Mouse (Mus musculus) left cerebral cortex, postnatal 10 days (tissue): Measurements from ENCODE around the gene Mecr. TPM values are rescaled to one million over a fixed set of nuclear protein-coding genes. Genes with fewer than 3 reads are reported as not detected.

Source experiments
- DNase-seq, 2 experiments: peaks; one replicate each; pipeline ENCODE4 v3.0.0; 2021 to 2022; ENCODE audit warnings: low spot score in 2 of 2, mixed read lengths in 1 of 2; ENCODE audit errors: extremely low spot score in 1 of 2
- intact Hi-C: fragments of 180-260 bp; cut with DNase I; formaldehyde crosslinking; loops from one replicate; pipeline ENCODE4 v1.15.1; 2025
- total RNA-seq, 2 experiments: library from RNA; stranded (reverse); gene quantifications; 2 replicates each; pipeline ENCODE4 v1.2.3; 2021

Mecr gene
- total RNA-seq, 2 experiments from 2014 or later = 37.2 to 37.9 TPM

DNA sequence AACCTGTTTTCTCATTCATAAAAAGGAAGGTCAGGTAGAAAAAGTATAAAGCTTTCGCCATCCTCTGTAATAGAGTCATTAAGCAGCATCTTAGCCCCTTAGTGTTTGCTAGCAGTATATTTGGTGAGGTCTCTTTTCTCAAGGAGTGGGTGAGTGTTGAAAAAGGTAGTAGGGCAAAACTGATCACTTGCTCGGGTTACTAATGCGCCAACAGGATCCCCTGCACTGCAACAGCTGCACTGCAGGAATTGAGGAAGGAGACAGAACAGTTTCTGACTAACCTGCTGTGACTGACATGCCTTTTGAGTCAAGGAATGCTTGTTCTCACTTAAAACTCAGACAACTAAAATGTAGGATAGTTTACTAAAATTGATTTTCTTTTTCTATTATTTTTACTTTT is 32.0 kb downstream of the Mecr start:
- intact Hi-C loops = no loop called here
- DNase-seq = no peak

DNA sequence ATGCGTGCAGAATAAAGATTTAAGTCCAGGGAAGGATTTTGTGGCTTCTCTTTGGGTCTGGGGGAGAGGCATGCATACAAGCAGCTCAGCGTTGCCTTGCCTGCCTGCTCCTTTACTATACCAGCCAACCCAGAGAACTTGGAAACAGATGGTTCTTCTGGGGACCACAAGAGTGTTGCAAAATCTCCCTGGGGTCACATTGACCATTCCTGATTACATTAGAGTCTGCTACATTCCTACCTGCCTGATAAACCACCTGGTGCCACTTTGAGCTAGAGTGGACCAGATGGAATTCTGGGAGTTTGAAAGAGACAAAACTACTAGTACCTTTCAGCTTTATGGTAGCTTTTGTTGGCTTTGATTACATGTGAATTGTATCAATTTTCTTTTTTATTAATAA is 33.6 kb downstream of the Mecr start:
- intact Hi-C loops = no loop called here
- no peak for DNase-seq

DNA sequence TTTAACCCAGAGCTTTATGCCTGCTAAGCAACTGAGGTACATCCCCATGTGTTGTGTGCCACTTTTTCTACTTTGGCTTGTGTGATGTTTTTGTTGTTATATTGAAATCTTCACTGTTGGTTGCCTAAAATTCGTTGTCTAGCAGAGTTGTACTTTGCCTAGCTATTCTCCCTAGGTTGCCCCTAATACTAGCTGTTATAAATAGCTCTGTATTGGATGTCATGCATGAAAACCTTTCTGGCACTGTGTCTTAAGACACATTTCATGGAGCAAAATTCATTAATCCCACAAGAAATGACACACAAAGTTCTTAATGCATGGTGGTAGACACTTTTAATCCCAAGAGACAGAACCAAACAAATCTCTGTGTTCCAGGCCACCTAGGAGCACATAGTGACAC is 36.4 kb downstream of the Mecr start:
- intact Hi-C loops = loop anchor here (10.0 kb wide), 1 partner anchor 295 kb away; no protein-coding TSS in a partner anchor
- no peak for DNase-seq

DNA sequence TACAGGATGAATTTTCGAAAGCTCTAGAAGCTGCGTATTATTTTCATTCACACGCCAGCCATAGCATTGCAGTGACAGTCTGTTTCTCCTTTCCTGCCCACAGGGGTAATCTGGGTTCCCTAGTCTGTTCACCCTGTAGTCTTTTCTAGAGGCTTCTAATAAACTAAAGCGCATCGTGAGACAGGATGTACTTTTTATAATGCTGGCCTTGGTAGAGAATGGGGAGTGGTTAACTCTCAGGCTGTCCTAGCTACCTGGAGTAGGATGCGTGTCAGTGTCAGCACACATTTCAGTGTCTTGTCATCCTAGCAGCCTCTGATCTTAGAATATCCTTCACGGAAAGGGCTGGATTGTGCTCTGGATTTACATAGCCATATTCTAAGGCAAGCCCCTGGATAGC is 38.0 kb downstream of the Mecr start:
- intact Hi-C loops = loop anchor here (10.0 kb wide), 1 partner anchor 293 kb away; no protein-coding TSS in a partner anchor

DNA sequence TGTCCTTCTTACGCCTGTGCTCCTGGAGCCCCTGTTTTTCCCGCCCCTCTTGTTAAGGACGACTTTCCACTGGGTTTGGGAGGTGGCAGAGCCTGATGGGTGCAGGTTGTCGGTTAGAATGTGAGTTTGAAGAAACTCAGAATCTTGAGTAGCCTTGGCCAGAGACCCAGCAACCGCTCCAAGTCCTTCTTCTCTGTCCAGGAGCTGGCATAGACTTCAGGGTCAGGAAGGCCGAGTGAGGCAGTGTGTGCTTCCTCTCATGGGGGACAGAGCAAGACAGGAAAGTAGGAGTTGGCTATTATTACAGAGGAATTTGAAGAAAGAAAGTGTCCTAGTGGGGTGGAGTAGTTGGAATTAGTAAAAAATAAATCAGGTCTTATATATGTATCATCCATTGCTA is 40.3 kb downstream of the Mecr start:
- DNase-seq = no peak
- intact Hi-C loops = loop anchor here (10.0 kb wide), 1 partner anchor 291 kb away; no protein-coding TSS in a partner anchor

More for the DNA sequence above, 38.0 kb downstream of the Mecr start:
- no peak for DNase-seq

DNA sequence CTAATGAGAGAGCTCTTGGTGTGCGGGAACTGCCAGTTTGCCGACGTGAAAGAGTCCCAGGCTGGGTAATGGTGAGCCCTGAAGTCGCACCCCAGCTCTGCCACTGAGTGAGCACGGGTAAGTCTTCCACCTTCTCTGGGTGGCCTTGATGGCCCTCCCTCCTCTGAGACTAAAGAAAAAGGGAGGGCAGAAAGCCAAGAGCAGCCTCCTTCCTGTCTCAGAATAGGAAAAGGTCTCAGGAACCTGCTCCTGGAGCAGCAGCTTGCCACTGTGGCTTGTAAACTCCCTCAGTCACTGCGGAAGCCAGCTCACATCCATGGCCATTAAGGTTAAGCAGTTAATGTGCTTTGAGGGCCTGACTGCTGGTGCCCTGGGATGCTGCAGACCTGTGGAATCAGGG is 42.1 kb downstream of the Mecr start:
- intact Hi-C loops = loop anchor here (10.0 kb wide), 1 partner anchor 289 kb away; no protein-coding TSS in a partner anchor
- no peak for DNase-seq

DNA sequence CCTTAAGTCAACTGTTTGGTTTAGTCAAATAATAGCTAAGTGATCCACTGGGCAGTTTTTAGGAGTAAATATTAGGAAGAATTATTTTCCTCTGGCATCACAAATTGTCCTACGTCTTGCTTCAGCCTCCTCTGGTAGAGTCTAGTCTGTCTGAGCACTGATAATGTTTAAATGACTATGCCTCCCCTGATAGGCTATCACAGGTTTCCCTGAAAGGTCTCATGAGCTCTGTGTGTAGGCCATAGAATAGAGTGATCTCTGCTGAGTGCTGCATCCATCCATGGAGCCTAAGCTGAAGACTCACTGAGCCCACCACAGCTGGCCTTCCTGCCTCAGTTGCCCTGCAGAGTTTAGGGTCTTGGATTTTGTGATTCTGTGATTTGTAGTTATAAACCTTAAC is 45.3 kb downstream of the Mecr start:
- intact Hi-C loops = loop anchor here (10.0 kb wide), 1 partner anchor 286 kb away; no protein-coding TSS in a partner anchor
- DNase-seq = no peak

DNA sequence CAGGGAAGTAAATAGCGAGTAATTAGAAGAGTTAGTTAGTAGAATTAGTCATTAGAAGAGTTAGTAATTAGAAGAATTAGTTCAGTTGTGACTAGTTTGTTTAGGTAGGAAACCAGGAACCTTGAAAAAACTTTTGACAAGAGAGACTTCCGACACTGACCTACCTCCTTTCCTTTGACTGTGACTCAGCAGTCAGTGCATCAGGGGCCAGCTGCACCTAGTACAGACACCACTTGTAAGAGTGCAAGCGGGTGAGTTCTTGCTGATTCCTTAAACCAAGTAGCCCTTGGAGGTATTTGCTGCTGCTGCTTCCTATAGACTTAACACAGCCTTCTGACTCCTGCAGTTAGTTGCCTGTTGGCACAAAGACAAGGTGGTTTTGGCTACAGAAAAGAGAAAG is 47.4 kb downstream of the Mecr start:
- DNase-seq = no peak
- intact Hi-C loops = no loop called here

DNA sequence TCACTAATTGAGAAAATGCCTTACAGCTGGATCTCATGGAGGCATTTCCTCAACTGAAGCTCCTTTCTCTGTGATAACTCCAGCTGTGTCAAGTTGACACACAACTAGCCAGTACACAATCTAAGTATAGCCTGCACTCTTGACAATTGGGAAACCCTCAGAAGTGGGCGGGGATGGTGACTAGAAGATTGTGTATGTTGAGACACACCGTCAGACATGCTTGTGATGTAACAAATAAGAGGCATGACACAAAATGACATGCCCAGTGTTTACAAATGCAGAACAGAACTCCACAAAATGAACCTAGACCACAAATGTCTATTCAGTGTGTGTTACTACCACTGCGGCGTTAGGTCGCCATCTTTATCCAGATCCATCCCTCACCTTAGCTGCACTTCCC is 53.8 kb downstream of the Mecr start:
- intact Hi-C loops = no loop called here
- DNase-seq = no peak

DNA sequence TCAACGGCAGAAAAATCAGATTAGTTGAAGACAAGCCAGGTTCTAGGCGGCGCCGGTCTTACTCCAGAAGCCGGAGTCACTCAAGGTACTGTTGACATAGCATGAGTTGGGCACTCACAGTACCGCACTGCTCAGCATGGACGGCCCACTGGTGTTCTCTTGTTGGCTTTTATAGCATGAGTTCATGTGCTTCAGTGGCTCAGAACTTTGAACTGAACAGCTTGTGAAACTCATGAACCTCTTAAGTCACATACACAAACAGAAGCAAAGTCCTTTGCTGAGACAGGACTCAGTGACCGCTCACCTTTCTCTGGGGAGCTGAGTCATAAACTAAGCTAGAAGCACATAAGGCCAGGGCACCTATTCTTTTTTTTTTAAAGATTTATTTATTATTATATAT is 54.5 kb downstream of the Mecr start:
- DNase-seq = no peak
- intact Hi-C loops = no loop called here

DNA sequence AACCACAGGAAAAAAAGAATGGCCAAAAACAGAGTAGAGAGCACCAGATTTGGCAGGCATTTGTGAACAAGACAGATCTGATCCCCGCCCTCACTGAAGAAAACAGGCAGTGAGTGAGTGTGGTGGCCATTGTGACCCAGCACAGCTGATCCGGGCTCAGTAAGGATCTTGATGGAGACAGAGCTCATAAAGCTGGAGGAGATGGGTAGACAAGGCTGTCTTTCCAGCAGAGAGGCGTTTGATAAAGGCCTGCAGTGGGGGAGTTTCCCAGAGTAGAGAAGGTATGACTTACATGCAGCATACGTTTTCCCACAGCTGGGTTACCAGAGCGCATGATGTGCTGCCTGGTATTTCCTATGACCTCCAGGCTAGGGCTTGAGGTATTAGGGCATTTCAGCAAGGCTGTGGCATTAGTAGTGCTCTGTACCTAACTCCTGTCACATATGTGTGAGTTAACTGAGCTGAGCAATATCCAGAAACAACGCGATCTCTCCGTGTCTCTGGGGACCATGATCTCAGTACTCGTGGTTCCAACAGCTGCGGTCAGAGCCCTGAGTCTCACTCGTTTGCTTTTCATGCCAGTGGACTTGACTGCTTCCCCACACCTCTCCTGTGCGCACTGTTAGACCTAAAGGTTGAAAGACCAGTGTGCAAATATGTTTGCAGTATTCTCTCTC is 55.4 kb downstream of the Mecr start:
- intact Hi-C loops = no loop called here
- no peak for DNase-seq

DNA sequence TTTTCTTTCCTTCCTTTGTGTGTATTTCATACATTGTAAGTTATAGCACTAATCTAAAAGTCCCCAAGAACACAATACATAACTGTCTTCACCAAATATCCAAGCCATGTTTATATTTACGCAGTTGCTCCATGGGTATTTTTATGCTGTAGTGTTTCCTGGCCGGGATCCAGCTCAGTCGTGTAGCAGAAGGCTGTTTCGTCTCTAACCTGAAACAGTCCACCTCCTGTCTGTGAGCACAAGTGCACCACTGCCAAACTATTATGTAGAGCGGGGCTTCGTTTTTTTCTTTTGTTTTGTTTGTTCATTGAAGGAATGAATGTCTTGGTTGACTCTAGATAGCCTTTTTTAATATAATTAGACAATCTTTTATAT is 55.9 kb downstream of the Mecr start:
- no peak for DNase-seq
- intact Hi-C loops = no loop called here

DNA sequence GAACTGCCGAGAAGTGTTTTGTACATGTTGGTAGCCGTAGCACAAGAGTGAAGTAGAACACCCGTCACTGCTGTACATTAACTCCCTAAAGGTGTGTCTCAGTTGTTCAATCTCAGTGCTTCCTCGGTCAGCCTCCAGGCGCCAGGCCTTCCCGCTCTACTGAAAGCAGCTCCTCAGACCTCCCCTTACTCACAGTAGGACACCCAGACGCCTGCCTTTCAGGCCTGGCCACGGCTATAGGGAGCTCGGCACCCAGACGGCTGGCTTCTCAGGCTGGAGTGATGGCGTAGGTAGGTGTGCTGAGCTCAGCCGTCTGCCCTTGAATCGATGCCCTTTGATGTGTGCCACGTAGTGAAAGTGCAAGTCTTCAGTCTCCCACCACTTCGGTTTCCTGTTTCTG is 57.8 kb downstream of the Mecr start:
- intact Hi-C loops = no loop called here
- no peak for DNase-seq

DNA sequence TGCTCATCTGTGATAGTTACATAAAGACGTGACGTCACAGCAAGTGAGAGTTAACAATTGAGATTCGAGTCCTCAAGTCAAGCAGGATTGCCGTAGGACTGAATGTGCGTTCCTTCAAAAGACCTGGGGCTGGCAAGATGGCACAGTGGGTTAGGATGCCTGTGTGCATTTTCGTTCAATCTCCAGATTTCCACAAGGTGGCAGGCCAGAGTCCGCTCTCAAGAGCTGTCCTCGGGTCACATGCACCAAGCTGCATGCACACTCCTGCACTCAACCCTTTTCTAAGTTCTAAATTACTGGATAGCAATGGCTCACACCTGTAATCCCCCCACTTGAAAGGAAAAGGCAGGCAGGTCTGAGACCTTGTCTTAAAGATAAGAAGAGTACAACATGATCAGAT is 61.2 kb downstream of the Mecr start:
- intact Hi-C loops = no loop called here

DNA sequence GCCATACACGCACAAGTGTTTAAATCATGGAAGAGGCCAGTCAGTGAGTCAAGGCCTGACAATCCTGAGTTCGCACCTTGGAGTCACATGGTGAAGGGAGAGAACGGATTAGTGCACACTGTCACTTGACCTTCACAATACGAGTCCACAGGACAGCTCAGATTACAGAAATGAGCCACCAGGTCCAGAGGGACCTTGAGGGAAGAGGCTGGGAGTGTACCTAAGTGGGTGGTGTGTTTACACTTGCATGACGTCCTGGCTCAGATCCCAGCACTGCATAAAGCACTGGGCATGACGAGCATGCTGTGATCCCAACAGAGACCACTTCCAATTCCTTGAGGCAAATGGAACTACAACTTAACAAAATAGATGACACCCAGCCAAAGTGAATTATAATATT is 63.2 kb downstream of the Mecr start:
- intact Hi-C loops = no loop called here
- DNase-seq = no peak

More for the DNA sequence above, 61.2 kb downstream of the Mecr start:
- DNase-seq = peak in 1 of 2 experiments; percentile 65

DNA sequence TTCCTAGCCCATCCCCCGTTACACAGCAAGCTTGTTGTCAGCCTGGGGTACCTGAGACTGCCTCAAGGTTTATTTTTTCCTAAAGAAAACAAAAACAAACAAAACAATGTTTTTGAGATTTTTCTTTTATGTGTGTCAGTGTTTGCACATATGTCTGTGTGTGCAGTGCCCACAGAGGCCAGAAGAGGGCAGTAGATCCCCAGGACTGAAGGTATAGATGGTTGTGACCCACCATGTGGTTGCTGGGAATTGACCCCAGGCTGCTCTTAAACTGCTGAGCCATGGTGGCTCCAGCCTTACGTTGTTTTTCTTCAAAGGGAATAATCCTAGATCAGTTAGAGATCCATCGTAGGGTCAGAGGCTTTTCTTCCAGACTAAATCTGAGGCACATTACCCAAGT is 64.6 kb downstream of the Mecr start:
- no peak for DNase-seq
- intact Hi-C loops = no loop called here

DNA sequence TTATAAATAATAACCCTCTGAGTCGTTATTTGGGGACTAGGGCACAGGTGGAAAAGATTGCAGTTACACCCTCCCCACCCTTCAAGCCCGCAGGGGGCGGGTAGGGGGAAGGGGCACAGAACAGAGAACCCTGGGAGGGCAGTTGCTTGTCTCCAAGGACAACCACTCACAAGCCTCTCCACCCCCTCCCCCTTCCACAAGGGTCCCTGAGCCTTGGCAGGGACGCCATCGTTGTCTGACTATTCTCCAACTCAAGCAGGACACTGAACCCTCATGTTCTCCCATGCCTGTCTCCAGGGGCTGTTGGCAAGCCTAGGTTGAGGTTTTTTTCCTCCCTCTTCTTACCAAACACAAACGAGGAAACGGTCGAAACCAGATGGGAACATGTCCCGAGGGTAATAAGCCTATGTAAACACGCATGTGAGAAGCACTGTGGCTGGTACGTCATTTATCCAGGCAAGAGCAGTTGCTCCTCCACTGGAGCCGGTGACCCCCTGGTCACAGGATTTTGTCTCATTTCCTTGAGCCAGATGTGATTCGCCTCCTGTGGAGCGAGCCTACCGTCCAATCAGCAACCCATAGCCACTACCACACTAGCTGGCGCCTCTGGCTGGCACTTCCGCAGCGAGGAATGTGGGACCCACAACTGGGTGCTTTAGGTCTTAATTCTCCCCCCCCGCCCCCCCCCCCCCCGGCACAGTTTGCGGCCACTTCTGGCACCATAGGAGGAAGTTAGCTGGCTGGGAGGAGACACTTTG is 67.1 kb downstream of the Mecr start:
- intact Hi-C loops = no loop called here
- DNase-seq = peak in 1 of 2 experiments; percentile 61

DNA sequence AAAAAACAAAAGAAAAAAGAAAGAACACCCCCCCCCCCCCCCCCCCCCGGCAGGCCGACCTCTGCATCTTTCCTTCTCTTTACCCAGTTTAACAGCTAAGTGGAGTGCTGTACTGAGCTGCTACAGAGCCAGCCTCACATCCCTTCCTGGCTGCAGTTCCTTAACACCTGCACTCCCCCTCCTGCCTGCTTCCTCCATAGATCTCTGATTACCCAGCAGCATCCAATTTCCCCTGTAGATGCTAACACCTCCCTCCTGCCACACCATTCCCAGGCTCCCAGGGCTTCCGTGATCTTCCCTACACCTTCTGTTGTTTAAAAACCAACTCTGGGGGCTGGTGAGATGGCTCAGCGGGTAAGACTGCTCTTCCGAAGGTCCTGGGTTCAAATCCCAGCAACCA is 68.3 kb downstream of the Mecr start:
- DNase-seq = no peak
- intact Hi-C loops = no loop called here

DNA sequence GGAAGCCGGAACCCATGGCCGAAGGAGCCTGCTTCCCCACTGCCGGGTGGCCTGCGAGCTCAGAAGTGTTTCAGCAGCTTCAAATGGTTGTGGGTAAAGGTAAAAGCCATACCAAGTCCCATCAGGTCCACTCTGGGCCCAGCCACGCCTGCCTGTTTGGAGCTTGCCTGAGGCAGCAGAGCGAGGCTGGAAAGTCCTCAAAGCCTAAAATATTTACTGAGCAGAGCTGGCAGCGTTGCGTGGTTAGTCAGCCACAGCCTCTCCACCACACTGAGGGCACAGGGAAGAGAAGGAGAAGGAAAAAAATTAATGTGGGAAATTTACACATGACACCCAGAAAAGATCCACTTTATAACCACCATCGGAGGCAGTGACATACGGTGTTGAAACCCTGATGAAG is 70.3 kb downstream of the Mecr start:
- no peak for DNase-seq
- intact Hi-C loops = no loop called here

DNA sequence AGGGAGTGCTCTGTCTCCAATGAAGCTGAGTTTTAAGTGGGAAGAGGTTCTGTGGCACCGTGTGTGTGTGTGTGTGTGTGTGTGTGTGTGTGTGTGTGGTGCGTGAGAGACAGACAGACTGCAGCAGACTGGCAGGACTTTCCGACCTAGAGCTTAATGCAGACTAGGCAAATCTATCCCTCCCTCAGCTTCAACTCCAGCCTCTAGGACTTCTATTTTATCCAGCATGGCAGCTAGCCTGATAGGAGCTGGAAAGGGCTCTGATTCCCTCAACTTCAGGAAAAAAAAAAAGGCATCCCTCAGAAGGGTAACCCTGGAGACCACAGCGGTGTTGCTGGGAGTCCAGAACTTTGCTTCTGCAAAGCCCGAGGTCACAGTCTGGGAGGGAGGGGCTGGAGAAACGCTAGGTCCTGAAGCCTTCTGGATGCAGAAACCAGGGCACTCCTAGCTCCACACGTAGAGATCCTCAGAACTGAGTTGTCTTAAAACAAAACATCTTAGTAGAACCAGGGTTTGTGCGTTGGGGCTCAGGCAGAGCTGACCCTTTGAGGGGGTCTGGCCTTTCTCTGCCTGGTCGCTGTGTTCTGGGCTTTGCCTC is 70.9 kb downstream of the Mecr start:
- no peak for DNase-seq
- intact Hi-C loops = no loop called here
